Mouse (Mus musculus) hindbrain, embryonic 15.5 days (tissue): ENCODE data around the gene Olfr544. TPM values are rescaled to one million over a fixed set of nuclear protein-coding genes. Genes with fewer than 3 reads are reported as not detected.

Experiments used
- polyA plus RNA-seq: library from polyadenylated mRNA; unstranded; fragments of >200 nt; fragmentation: Nextera tagmentation; extraction: Ambion mirVana; gene quantifications from 2 replicates; pipeline ENCODE4 v1.2.1, GENCODE M21; 2015

The Olfr544 gene
- polyA plus RNA-seq, 1 experiment from 2014 or later: 0.18 TPM

Other genes with a start within 250 kb of the Olfr544 start
- gene Rhog, start 232.3 kb downstream of the Olfr544 start, polyA plus RNA-seq: 20.1 and 20.5 TPM in 2 replicates
- gene Stim1, start 220.5 kb downstream of the Olfr544 start, polyA plus RNA-seq: 13.6 and 15.1 TPM in 2 replicates
- 51.4 and 61.4 TPM in 2 replicates for gene Rrm1, start 46.6 kb downstream of the Olfr544 start, polyA plus RNA-seq
- gene Olfr543, start 6.6 kb downstream of the Olfr544 start, polyA plus RNA-seq: 0.34 and 0.52 TPM in 2 replicates
- 0.13 and 0.25 TPM in 2 replicates for gene Olfr545, start 11.3 kb upstream of the Olfr544 start, polyA plus RNA-seq
- not detected in 2 replicates for gene Olfr547, start 46.4 kb upstream of the Olfr544 start, polyA plus RNA-seq
- gene Olfr548-ps1, start 52.6 kb upstream of the Olfr544 start, polyA plus RNA-seq: not detected in 2 replicates
- gene Olfr549, start 61.6 kb upstream of the Olfr544 start, polyA plus RNA-seq: not detected in 2 replicates
- 0.25 and 0.26 TPM in 2 replicates for gene Trim21, start 77.2 kb upstream of the Olfr544 start, polyA plus RNA-seq
- not detected in 2 replicates for gene Olfr550, start 83.1 kb upstream of the Olfr544 start, polyA plus RNA-seq
- gene Olfr551, start 103.6 kb upstream of the Olfr544 start, polyA plus RNA-seq: not detected in 2 replicates
- 0.04 TPM in 1 of 2 replicates, not detected in the other for gene Olfr552, start 109.5 kb upstream of the Olfr544 start, polyA plus RNA-seq
- not detected in 2 replicates for gene Olfr553, start 129.9 kb upstream of the Olfr544 start, polyA plus RNA-seq
- not detected in 2 replicates for gene Olfr554, start 150.1 kb upstream of the Olfr544 start, polyA plus RNA-seq
- not detected in 2 replicates for gene Olfr555, start 170.5 kb upstream of the Olfr544 start, polyA plus RNA-seq
- not detected in 2 replicates for gene Olfr556, start 176.6 kb upstream of the Olfr544 start, polyA plus RNA-seq
- 6.5 and 7.0 TPM in 2 replicates for gene Trim68, start 199.0 kb upstream of the Olfr544 start, polyA plus RNA-seq
- gene Olfr557, start 207.6 kb upstream of the Olfr544 start, polyA plus RNA-seq: not detected in 2 replicates
- 0.13 and 0.14 TPM in 2 replicates for gene Olfr558, start 213.9 kb upstream of the Olfr544 start, polyA plus RNA-seq
- not detected in 2 replicates for gene Olfr33, start 230.8 kb upstream of the Olfr544 start, polyA plus RNA-seq
- not detected in 2 replicates for gene Olfr559, start 239.2 kb upstream of the Olfr544 start, polyA plus RNA-seq